Mouse (Mus musculus) A20 (cell line): ENCODE results near the gene Idh2.

Experiments
- DNase-seq: peaks from one replicate; pipeline ENCODE4 v3.0.0-alpha.2; 2011; ENCODE audit warnings: low read depth, low spot score

Idh2 gene

GRCm38 (mm10) chr7:80085970-80086715 is 29.0 kb downstream of the Idh2 start:
- peak; percentile 95 for DNase-seq

- peak; percentile 94 for DNase-seq
These were observed 30.7 kb downstream of the Idh2 start for GRCm38 (mm10) chr7:80084484-80084931.

- DNase-seq: peak; percentile 46
These were observed 33.3 kb downstream of the Idh2 start for GRCm38 (mm10) chr7:80081586-80082554.

- DNase-seq: no peak
These were observed 36.3 kb downstream of the Idh2 start for GRCm38 (mm10) chr7:80078792-80079301.

- DNase-seq: no peak
These were observed 37.4 kb downstream of the Idh2 start for GRCm38 (mm10) chr7:80077801-80078200.

- no peak for DNase-seq
These were observed 38.1 kb downstream of the Idh2 start for GRCm38 (mm10) chr7:80076961-80077716.

GRCm38 (mm10) chr7:80075946-80076583 is 39.1 kb downstream of the Idh2 start:
- DNase-seq: no peak

- peak; percentile 93 for DNase-seq
These were observed 40.2 kb downstream of the Idh2 start for GRCm38 (mm10) chr7:80074921-80075441.

GRCm38 (mm10) chr7:80073506-80073905 is 41.7 kb downstream of the Idh2 start:
- DNase-seq: no peak

- no peak for DNase-seq
These were observed 42.9 kb downstream of the Idh2 start for GRCm38 (mm10) chr7:80072297-80072696.

- no peak for DNase-seq
These were observed 44.0 kb downstream of the Idh2 start for GRCm38 (mm10) chr7:80071209-80071608.

GRCm38 (mm10) chr7:80069615-80070327 is 45.4 kb downstream of the Idh2 start:
- no peak for DNase-seq

- DNase-seq: no peak
These were observed 46.9 kb downstream of the Idh2 start for GRCm38 (mm10) chr7:80068341-80068740.

GRCm38 (mm10) chr7:80066675-80067455 is 48.3 kb downstream of the Idh2 start:
- DNase-seq: no peak

GRCm38 (mm10) chr7:80065250-80065649 is 49.9 kb downstream of the Idh2 start:
- no peak for DNase-seq

- peak; percentile 81 for DNase-seq
These were observed 51.1 kb downstream of the Idh2 start for GRCm38 (mm10) chr7:80063902-80064736.

GRCm38 (mm10) chr7:80063244-80063643 is 51.9 kb downstream of the Idh2 start:
- peak; percentile 43 for DNase-seq

- no peak for DNase-seq
These were observed 52.9 kb downstream of the Idh2 start for GRCm38 (mm10) chr7:80062083-80062826.
